Mouse (Mus musculus) frontal cortex, postnatal 36 days (tissue): ENCODE measurements at regions not wholly inside any gene's neighbourhood (a gene's known extent, or its start where the extent isn't known, plus 50 kb on each side); places are given as distances from the start of the nearest gene placed in this dataset.
A peak's percentile ranks its signal among the peaks of the same experiment; 100 is the strongest.

Experiments
- DNase-seq, 2 experiments: peaks; one replicate each; pipeline ENCODE4 v3.0.0; 2022; ENCODE audit warnings: low spot score in 2 of 2

DNA sequence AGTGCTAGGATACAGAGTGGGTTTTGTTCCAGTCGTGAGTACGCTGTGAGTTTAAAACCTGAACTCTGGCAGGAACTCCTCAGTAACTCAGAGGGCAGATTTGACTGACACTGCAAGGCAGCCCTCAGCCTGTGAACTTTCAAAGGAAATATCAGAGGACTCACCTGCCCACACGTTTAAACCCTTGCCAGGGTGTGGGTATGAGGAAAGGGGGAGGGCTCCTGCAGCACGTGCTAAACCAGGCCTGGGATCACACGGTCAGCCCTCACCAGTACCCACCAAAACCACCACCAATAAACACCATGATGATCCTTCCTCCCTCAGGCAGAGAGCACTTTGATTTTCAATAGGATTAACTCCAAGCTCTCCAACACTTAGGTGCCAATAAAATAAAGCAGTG, 192.8 kb upstream of the Runx1 start:
- no peak for DNase-seq

DNA sequence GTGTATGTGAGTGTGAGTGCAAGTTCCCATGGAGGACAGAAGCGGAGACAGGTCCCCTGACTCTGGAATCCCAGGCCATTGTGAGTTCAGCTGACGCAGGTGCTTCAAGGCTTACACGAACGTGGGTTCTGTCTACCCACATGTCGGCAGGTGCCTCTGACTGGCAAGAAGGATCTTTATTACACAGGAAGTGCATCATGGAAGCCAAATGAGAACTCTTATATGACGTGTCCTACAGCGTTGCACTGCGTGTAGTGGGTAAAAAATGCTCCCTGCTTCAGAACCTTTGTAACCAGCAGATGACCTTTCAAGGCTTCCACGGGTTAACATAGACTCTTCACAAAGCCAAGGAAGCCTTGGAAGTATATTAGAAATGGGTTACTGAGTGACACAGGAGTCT, 191.1 kb upstream of the Runx1 start:
- DNase-seq: no peak

DNA sequence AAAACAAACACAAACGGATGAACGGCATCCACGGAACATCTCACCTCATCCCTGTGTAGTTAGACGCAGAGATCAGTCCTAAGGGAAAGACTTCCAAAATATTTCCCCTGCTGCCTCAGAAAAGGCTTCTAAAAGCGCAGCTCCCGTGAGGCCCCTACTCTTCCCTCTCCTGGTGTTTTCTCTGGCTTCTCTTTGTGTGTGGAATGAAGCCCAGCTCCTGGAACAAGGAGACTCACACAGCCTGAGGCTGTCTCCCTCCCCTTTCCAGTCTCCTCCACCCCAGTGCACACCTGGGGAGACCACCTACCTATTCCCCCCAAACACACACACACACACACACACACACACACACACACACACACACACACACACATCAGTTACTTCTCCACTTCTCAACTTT, 189.7 kb upstream of the Runx1 start:
- no peak for DNase-seq

GRCm38 (mm10) chr16:93014991-93015390, 189.0 kb upstream of the Runx1 start:
- no peak for DNase-seq

DNA sequence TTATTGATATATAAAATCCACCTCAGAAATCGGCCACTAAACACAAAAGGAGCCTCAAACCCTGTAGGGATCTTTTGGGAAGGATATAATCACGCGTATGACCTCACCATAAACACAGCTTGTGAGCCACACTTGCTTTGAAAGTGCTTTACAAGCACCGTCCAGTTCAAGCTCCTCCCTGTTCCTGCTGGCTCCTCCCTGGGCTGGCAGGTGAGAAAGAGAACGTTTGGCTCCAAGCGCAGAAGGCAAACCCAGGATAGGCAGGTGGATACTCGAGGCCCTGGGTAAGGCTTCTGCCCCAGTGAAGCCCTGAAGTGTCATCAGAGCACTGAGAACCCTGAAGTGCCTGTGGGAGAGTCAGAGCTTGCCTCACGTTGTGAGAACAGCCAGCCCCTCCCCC, 187.9 kb upstream of the Runx1 start:
- DNase-seq: no peak

DNA sequence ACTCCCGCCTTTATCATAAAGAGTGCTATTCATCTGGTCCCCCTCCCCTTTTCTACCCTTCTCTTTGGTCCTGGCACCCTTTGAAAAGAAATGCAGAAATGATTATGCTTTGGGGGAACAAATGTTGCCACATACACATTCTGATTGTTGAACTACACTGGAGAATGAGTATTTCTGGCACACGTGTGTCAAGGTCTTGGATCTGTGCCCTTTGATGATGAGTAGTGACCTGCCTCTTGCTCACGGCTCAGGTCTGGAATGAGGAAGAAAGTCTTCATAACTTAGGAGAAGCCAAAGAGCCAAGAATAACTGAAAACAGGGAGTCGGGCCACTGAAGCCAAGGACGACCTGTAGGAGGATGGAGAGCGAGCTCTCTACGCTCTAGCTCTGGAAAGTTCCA, 187.3 kb upstream of the Runx1 start:
- DNase-seq: no peak

- DNase-seq: no peak
Observed at GRCm38 (mm10) chr16:93011474-93011873, 185.5 kb upstream of the Runx1 start.

GRCm38 (mm10) chr16:93006321-93006984, 180.5 kb upstream of the Runx1 start:
- no peak for DNase-seq

- DNase-seq: no peak
Observed at GRCm38 (mm10) chr16:93005470-93005869, 179.5 kb upstream of the Runx1 start.

DNA sequence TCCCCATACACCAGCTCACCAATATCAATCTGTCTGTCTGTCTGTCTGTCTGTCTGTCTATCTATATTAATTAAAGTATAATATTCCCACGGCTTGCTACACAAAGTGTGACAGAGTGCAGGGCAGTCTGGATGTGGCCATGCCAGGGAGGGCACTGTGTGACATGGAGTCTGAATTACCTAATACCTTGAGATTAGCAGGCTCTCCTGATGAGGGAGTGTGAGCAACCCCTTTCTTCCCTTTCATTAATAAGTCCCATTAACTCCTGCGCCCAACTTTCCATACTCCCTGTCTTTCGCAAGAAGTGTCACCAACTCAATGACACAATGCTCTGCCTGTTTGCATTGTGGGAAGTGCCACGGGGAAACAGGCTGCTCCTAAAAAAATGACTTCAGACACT, 177.9 kb upstream of the Runx1 start:
- no peak for DNase-seq

- no peak for DNase-seq
Observed at GRCm38 (mm10) chr16:92998689-92999088, 172.7 kb upstream of the Runx1 start.

DNA sequence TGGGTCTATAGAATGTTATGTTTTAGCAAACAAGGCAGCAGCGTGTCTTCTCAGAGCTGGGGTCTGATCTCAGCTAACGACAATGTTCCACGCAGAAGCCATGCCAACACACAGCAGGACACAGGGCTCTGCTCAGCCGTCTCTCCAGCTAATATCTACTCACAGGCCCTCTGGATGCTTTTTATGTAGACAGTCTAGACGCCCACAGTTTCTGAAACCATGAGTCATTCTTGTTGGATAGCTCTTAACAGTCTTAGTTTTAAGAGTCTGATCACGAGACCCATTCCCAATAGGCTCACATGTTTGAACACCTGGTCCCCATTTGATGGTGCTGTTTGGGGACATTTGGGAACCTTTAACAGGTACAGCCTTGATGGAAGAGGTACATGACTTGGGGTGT, 171.7 kb upstream of the Runx1 start:
- peak; percentile 13 to 14 for DNase-seq

DNA sequence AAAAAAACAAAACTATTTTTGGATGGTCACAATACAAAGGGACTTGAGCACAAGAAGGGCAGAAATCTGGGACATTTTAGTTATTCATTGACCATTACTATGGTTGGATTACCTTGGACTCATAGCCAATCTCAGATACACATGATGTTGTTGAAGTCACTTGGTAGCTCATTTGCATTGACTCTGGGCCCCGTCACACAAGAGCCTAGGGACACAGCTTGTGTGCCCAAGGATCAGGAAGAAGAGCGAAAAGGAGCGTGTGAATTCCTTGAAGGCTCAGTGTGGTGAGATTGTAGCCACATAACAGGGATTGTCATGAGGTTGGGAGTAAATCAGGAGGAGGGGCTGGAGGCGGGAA, 170.0 kb upstream of the Runx1 start:
- no peak for DNase-seq

DNA sequence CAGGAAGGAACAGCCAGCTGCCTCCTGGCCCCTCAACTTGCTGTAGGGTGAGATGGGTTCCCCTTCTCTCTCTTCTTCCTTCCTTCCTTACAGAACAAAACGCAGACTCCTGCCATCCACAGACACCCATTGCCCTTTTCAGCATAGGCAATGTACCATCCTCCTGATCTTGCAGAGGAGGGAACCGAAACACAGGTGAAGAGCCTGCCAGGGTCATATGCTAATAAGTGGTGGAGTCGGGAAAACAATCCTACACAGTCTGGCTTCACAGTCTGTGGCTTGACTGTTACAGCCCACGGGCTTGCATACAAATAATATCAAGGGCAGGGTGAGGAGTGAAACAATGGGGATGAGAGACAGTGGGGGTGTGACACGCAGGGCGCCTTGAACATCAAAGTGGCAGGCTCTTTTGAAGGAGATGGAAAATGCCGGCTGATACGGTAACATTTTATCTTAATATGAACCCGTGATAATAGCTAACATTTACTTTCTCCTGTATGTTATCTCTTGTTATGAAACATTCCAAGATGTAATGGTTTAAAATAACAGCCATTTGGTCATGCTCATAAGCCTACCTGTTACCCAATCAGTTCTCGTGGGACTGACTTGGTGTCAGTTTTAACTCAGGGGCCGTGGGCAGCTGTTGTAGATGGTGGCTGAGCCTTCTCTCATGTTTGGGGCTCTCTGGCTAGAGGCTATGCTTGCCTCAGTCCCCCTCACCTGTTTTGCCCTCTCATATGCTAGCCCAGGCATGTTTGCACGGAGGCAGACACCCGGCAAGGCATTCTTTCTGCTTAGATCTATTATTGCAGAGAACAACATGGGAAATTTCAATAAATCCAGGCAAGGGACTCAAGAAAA, 169.4 kb upstream of the Runx1 start:
- DNase-seq: no peak

GRCm38 (mm10) chr16:92992876-92993275, 166.9 kb upstream of the Runx1 start:
- DNase-seq: no peak

GRCm38 (mm10) chr16:92991405-92991804, 165.5 kb upstream of the Runx1 start:
- DNase-seq: no peak

DNA sequence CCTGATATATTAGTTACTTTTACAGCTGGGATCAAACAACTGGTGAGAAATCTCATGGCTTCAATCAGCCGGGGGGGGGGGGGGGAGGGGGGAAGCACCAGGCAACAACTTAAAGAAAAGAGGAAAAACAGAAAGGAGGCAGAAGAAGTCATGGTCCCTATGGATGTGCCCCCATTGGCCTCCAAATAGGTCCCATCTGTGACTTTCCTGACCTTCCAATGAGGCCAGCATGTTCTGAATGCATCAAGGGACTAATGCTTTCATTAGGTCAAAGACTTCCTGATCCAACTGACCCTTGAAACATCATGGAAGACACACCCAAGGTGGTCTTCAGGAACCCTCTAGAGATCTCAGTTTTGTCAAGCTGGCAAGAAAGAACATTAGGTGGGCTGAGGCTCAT, 162.5 kb upstream of the Runx1 start:
- DNase-seq: no peak

GRCm38 (mm10) chr16:92988000-92988399, 162.1 kb upstream of the Runx1 start:
- no peak for DNase-seq

- no peak for DNase-seq
Observed at GRCm38 (mm10) chr16:92985768-92986167, 159.8 kb upstream of the Runx1 start.

- no peak for DNase-seq
Observed at GRCm38 (mm10) chr16:92982934-92983333, 157.0 kb upstream of the Runx1 start.

- DNase-seq: no peak
Observed at GRCm38 (mm10) chr16:92979620-92980330, 153.8 kb upstream of the Runx1 start.

- no peak for DNase-seq
Observed at GRCm38 (mm10) chr16:92976097-92976496, 150.1 kb upstream of the Runx1 start.

DNA sequence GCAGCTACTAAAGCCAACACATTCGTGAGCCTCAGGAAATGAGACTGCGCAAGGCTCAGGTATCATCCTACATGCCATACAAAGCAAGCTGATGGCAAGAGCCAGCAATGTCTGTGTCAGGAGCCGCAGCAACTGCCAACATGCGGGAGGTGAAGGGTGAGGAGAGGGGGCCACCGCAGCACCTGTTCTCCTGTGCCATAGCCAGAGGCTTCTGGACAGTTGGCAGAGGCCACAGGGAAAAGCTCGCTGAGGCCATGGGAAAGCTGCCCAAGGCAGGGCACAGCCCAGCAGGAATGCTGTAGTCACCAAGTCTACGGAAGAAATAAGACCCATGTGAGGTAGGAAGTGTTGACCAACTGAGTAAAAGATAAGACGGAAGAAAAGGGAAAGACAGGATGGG, 149.1 kb upstream of the Runx1 start:
- no peak for DNase-seq
